Mouse (Mus musculus) thymus, postnatal 25 days (tissue): ENCODE results near the gene Tmprss7.
A peak's percentile ranks its signal among the peaks of the same experiment; 100 is the strongest.

ENCODE experiments used
- DNase-seq: peaks from one replicate; pipeline ENCODE4 v3.0.0; 2022

The Tmprss7 gene

DNA sequence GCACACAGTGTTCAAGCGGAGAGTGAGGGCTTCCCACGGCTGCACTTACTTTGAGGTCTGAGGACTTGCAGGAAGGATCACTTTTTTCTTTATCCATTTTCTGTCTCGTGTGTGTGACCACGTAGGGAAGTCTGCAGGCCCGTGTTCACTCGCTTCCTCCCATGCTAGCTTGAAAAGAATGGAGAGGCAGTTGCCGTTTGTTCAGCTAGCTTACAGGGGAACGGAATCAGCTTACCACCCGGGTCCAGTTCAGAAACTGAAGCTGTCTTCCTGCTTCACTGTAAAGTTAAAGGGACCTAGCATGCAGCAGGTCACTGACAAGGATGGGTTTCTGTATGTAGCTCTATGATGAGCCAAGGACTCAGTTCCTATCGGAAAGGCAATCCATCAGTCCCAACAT, at the start of gene Tmprss7:
Gene Tmprss7, minus strand, starts transcription at position 101 of the 400 bp plus-strand sequence.
- DNase-seq: no peak

DNA sequence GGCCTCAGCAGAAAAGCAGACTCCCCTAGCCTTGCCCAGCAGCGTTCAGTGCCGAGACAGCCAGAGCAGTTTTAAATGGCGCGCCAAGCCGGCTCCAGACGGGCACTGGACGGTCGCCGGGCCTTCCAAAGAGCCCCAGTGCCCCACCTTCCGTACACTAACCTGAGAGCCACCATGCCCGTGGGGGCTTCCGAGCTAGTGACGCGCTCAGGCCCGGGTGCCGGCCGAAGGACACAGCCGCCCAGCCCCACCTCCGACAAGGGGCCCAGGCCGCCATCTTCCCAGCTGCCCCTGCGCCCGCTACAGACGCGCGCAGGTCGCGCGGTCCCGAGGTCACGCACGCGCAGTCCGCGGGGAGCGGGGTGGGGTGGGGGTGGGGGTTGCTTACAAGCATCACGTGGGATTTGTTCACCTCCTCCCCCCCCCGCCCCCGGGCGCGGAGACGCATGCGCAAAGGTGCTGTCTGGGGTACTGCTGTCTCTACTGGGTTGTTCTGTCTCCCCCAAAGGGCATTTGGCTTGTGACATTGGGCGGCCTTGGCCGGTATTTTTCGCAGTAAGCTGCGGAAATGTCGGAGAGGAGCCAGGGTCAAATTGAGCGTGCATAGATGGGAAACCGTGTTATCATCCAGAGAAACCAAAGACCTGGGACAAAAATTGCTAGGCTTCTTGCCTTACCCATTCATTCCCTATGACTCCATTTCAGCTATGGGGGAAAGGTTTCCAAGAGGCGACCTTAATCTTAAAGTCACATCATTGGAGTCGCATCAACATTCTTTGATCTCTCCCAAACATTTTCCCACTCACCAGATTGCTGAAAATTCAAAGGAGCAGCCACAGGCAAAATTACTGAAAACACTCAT, 49.4 kb upstream of the Tmprss7 start, which contains the start of gene Abhd10:
Gene Abhd10, minus strand, starts transcription at position 341 of the 862 bp plus-strand sequence.
- DNase-seq: peak; percentile 97

DNA sequence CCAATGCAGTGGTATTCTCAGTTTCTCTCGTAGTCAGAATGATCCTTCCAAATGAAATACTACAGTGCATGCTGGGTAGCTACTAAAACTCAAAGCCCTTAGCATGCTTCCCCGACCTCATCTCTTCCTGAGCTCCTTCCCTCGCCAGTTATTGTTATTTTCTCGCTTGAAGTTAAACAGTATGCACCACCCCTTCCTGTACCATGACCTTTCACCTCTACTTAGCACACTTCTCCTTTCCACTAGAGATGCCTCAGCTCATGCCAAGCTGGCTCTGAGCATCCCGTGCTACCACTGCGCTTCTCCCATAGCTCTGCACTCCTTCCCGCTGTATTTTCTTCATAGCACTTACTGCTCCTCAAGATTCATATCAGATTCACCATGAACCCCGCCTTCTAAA, 44.4 kb upstream of the Tmprss7 start:
- no peak for DNase-seq

DNA sequence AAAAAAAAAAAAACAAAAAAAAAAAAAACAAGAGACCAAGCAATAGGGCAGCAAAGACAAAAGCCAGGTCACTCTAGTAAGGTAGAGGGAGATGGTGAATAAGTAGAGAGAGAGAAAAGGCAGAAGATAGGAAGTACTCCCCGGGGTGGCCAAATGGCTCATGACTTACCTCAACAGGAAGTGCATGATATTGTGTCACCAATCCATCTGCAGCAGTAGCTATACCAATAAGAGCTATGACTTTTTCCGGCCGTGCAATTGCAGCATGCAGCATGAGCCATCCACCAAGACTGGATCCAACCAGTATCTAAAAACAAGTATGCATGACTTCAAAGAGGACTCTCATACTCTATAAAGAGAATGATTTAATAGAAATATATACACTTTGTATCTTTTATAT, 43.3 kb upstream of the Tmprss7 start:
- DNase-seq: no peak

DNA sequence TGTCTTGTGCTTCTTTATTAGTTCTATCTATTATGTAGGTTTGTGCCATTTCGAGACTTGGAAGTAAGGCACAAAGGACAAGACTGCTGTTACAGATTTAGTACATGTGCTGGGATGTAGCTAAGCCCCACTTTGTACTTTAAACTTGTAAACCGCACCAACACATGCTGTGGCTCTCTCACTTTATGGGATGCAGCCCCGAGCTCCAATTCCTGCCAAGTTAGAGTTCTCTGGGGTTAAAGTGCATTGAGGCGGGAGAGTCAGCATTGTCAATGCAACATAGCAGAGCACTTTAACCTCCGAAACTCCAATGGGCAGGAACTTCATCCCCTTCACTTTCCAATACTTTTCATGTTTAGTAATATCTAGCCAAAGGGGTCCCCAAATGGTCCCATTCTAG, 35.7 kb upstream of the Tmprss7 start:
- DNase-seq: no peak

DNA sequence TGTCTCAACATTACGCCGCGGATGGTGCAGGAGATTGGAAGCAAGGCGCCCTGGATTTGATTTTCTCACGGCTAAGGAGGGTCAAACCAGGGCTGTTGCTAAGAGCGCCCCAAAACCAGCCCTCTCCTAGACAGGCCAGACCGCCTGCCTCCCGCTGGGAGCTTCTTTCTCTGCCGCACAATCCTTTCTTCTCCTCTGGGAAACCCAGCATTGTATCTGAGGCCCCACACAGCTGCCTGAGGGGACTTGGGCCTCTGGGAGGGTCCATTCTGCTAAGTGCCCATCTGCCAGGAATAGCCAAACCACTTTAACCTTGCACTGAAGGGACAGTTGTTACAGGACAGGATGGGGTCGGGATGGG, 31.3 kb upstream of the Tmprss7 start:
- no peak for DNase-seq

DNA sequence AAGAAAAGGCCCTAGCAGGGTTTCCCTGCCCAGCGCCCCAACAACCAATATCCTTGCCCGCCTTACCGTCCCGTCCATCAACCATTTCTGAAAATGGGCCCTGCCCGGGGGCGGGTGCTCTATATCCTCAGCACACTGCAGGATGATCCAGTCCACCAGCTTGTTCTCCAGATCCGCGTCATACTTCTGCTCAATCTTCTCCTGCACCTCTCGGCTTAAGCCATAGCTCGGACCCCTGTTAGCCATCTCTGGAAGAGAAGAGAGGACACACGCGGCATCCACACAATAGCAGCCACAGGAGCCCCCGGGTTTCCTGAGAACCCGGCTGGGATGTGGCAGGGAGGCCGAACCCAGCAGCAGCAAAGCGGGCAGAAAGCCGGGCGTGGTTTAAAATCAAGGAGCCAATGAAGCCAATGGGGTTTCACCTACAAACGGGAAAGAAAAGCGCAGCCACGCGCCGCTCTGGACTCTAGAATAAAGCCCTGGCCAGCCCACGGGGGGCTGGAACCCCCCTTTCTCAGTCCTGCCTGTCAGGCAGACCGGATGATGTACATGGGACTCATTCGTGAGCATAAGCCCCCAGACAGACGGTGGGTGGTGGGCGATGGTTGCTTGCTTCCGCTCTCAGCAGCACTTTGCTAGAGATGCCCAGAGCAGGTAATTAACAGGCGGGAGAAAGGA, 30.7 kb upstream of the Tmprss7 start, which contains the start of gene Tagln3:
Gene Tagln3, minus strand, starts transcription at position 548 of the 681 bp plus-strand sequence.
- peak; percentile 19 for DNase-seq

DNA sequence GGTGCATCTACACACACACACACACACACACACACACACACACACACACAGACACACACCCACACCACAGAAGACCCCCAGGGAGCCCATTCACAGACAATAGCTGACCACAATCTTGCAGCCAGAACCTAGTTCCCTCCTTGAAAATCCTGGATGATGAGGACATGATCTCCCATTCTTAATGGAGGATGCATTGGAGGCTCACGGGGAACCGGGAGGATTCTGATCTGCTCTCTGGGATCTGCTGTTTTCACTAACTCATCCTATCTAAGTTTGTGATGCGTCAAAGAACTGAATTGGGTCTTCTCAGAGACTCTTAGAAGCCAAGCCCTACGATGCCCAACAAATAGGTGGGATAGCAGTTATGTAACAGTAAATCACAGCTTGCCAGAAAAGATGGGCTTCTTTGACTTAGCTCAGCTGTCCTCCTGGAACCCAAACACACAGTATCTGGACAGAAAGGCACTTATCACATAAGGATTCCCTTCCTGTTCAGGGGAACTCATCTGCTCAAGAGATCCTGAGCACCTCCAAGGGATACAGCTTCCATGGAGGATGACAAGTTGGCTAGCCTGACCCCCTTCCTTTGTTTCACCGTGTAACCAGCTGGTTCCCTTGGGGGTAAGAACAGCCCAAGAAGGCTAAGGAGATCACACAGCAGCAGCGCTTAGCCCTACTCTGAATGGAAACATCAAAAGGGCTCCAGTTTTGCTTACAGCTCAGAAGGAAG, 29.9 kb upstream of the Tmprss7 start:
- DNase-seq: no peak

DNA sequence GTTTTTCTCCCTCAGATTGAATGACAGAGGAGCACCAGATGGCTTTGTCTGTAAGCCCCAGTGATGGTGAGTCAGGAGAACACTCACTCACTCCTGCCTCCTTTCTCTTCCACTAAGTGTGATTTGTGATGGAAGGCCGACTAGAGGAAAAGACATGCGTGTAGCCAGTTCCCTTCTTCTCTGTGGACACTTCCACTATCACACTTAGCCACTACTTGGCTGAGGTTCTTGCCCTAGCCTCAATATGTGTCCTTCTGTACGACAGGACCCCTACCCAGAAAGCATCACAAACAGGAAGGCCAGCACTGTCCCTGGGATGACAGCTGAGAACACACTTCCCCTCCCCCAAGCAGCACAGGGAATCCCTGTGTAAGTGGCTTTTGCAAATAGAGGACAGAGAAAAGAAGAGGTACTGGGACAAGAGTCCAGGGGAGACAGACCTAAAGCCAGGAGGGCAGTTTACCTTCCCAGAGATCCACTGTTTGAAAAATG, 29.0 kb upstream of the Tmprss7 start:
- DNase-seq: no peak

DNA sequence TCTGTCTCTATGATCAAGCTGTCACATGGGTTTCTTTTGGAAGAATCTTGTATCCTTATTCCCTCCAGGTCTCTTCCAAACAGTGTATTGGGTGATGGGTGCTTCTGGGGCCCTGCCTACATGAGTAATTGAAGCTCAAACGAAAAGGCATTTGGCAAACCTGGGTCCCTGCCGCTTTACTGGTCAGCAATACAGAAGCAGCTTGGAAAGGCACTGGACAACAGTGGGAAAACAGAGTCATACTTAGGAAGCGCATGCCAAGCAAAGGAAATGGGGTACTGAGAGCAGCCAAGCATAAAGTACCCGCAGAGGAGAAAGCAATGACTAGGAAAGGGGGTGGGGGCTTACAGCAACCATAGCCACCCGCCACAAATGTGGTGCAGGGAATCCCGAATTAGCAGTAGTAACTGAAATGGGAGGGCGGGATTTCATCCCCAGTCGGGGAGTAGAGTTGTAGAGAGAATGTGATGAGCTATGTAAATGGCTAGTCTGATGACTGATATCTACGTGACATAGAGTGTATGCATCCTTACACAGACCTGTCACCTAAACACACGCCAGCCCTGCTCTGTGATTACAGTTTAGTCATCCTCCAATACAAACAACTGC, 26.7 kb upstream of the Tmprss7 start:
- DNase-seq: no peak

DNA sequence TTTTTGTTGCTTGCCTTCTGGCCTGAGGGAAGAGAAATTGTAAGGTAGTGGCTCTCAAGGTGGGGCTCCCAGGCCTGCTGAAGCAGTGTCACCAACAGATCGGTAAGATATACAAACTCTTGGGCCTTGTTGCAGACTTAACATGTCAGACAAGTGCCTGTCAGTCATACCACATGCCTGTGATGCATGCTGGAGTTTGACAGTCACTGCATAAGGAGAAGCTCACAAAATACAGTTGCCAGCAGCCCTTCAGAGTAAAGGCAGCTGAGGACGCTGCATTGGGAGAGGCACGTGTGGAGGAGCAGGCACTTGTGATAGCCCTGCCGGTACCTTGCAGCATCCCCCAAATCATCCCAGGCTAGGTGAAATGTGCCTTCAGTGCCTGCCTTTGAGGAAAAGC, 24.8 kb upstream of the Tmprss7 start:
- no peak for DNase-seq

DNA sequence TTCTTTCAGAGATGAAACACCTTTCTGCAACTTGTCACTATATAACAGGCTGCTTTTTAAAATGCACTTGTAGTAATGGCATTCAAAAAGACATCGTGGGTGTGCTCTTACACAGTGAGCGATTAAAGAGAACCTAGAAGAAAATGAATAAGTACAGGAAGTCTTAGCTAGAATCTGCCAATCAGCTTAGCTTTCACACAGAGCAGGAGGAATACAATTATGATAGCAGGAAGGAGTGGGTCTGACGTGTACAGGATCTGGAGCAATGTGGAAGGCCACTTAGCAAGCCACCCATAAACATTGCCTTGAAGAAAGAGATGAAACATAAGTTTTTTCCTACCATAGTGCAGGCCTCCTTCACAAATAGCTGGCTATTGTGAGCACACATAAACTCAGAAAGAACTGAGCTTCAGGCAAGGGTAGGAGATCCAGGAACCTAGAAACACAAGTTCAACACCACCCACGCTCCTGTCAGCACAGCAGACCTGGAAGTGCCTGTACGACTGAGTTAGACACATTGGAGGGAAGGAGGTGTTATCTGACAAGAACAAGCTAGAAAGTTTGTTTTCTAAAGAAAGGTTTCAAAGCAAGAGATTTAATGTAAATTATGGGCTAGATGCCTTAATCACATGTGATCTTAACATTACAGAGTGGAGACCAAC, 21.2 kb upstream of the Tmprss7 start:
- no peak for DNase-seq

DNA sequence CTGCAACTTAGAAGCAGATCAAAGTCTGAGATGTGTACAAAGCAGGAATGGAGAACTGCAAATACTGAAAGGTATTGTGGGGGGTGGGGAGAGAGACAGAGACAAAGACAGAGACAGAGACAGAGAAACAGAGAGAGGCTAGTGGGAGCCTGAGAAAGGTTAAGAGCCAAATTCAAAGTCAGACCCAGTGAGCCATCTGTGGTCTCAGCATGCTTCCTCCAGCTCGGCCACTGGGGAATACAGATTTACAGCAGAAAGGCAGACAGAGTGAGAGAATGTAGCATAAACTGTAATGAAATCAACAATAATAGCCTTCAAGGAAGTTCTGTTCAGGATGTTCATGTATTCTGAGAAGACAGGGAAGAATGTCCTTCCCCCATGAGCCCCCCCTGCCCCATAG, 20.4 kb upstream of the Tmprss7 start:
- DNase-seq: no peak

DNA sequence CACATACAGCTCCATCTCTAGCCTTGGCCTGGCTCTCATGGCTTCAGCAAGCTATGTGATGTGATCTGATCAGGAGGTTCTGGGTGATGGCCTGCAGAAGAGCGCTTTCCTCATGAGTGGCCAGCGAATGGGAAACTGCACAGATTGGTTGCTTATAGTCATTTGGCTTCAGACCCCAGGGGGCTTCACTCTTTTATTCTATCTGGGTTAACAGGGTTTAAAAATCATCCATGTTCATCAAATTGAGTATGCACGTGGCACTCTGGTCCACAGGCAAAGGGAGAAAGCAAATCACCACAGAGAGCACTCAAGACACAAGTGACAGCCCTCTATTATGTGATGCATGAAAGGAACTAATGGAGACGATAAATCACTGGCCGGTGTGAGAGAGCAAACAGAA, 19.8 kb upstream of the Tmprss7 start:
- DNase-seq: no peak

DNA sequence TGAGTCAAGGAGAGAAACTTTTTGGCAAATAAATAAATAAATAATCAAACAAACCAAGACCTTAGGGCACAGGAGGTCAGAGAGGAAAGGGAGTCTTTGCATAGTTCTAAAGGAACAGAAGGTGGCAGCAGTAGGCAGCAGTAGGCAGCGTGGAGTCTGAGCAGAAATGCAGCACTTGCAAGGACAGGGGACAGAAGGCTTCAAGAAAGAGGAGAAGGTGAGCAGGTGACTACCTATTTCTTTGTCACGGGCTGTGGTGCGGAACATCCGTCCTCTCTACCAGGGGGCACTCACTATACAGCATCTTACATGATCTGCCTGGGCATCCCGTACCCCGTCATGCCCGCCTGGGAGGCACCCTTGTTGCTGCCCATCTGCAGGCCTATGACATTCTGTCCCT, 17.8 kb upstream of the Tmprss7 start:
- DNase-seq: no peak

DNA sequence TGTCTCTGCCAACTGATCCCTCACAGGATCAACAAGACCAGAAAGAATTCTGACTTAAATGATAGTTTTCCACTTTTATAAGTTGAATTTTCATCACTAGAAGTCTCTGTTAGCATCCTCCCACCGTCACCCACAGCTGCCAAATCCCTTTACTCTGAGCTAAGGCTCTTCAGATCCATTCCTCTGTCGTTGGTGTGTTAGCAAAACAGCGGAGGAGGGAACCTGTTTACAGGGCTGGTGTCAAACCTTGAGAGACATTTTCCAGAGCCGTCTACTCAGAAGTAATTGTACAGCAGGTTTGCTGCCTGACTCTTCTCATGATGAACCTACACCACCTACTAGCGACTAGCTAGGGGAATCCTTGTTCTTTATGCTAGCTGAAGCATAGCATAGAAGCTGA, 5.8 kb upstream of the Tmprss7 start:
- DNase-seq: no peak

DNA sequence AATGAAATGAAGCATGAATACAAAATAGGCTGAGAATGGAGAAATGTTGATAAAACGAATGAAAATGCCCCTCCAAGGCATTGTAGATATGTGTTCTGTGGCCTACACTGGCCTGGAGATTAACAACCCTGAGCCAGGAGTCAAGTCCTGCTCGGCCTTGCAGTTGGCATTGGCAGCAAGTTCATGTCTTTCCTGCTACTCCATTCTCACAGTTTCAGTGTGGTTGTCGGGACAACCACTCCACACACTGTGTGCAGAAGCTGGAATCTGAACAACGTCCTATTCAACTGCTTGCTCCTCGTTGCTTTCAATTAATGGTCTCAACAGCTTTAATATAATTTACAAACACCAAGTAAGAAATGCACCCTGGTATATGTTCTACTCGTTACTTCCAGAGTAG, 4.5 kb upstream of the Tmprss7 start:
- DNase-seq: no peak

DNA sequence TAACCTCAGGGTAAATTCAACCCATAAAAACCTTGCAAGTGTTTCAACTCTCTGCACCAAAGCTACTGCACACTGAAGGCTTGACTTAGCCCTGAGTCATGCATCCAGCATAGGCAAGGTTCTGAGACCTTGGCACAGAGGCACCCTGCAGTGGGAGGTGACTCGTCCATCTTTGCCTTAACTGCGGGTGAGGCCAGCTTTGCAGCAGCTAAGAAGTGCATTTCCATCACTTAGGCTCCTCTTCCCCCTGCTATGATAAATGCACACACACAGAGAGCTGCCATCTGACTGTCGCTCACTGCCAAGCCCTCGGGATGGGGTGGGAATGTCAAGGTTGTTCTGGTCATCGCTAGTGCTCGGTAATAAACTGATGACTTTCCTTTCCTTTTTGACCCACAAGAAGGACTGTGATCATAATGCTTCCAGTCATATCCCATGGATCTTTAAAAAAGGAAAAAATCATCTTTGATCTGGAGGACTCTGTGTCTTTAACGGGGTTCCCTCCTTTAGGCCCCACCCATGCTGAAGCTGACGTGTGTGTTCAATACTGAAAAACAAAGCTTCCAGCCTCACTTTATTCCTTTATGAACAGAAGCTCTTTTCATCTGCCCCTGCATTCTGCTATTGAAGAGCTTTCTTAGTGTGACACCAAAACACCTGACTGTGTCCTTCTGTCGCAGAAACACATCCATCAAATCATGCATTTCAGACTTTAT, 2.1 kb upstream of the Tmprss7 start:
- no peak for DNase-seq

DNA sequence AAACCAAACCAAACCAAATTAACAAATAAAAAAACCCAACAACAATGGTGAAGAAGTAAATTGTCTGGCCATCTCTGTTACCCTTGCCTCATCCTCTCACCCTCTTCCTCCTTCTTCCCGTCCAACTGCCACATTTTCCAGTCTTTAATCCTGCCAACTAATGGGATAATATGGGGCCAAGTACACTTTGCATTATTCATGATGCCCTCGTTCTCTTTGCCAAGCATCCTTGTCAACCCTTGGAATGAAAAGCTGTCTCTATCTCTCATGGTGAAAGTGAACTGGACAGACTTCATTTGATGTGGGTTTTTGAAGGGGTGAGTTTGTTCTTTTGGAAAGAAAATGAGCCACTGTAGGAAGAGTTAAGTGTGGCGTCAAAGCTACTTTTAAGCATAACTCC, 607 bp downstream of the Tmprss7 start:
- DNase-seq: no peak

DNA sequence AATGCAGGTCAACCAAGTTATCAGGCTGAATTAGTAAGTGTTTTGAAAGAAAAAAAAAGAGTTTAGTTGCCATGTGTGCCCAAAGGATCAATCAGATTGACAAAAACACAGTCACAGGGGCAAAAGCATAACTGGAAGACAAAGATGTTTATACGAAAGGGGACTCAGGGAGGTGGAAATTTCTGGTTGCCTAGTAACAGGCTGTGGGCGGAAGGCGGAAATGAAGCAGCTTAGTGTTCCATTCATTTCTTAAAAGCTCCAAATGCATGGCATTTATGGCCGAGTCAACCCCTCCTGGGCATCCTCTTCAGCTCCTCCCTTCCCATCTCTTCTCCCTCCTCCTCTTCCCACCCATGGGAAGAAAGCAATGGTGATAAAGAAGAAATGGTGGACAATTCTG, 3.3 kb downstream of the Tmprss7 start:
- DNase-seq: no peak

DNA sequence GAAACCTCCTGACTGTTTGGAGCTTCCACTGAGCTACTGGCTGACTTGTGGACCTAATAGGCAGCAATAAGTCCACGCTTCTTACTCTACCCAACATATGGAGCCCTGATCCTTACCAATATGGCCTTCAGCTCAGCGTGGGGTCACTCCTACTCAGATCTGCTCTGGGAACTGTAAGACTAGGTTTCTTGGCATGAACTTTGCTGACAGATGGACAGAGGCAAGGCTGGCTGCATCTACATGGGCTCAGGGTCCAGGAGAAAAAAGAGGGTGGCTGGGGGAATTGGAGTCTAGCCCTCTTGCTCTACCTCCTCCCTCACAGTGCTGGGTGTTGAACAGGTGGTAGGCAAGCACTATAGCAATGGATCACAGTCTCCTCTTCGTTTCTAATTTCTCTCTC, 6.6 kb downstream of the Tmprss7 start:
- no peak for DNase-seq

DNA sequence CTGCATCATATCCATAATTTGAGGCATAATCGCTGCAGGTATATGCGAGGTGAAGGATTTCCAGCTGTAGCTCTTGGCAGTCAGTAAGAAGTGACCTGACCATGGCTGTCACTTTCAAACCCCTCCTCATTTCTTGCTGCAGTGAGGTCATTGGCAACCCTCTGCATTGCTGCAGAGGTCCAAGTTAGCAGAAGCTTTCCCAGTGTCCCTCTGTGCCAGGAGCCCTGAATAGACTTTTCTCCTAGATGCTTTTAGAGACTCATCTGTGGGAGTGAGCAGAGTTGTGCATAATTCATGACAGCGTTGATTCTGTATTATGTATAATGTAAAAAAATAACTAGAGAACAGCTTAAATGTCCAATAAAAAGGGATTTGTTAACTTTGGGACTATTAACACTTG, 8.2 kb downstream of the Tmprss7 start:
- no peak for DNase-seq
